Mouse (Mus musculus): Measurements from ENCODE around the gene Ckm.

- TF ChIP-seq CTCF (IDR thresholded peaks at IDR 0.05; ENCODE audit: low read depth) = peak; percentile 95
- TF ChIP-seq EP300 (optimal IDR thresholded peaks at IDR 0.05) = no peak
Measured at GRCm38 (mm10) chr7:19461488-19461887, 56.9 kb downstream of the Ckm start.

Measured in stomach, postnatal 0 days (tissue).